ENCODE assay signal across 8 mouse cellular contexts in the genomic region with DNA sequence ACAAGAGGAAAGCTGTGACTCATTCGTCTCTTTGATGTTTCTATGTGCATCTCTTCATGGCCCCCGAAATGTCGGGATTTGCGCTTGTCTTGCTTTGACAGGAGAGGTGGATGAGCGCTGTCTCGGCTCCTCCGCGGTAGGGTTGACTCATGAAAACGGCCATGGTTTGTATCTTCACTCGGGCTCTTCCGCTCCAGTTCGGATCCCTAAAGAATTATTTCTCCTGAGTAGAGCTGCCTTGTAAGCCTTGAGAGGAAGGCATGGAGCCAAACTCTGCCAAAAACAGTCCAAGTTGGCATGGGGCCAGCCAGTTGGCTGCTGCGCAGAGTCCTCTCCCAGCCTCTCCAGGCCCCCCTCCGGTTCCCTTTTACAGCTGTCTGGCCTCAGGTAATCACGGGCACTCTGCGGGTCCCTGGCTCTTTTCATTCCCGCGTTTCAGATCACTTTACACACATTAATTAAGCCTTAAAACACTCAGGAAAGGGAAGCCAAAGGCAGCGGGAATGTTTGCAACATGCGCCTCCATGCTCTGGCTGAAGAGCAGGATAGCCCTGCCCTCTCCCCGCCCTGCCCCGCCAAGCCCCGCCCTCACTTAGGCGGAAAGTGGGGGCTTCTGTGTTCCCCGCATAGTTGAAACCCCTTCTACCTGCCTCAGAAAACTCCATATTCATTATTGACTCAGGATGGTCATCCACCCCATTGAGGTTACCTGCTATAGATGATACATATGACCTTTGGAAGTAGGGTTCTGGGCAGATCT. TPM values are rescaled to one million over a fixed set of nuclear protein-coding genes. Genes with fewer than 3 reads are reported as not detected.
DNase-seq lines count a peak whose midpoint lies in the region; ATAC-seq lines count a peak whose summit lies in the region.
"Had no signal": no experiment of that assay in that cellular context is flagged by ENCODE, and none has a peak within 500 bp of the region (broad histone marks: within the 10 kb centered on the region; RNA-seq: fewer than 3 reads in every experiment).

No protein-coding gene starts in this region.

- H3K9me3 ChIP-seq in hindbrain, embryonic 15.5 days: no peaks in the 10 kb centered on the region
- no peaks in the 10 kb centered on the region for H3K9me3 ChIP-seq in liver, embryonic 12.5 days (replicated peaks)

- 62% methylated on average over 25 of the region's 25 CpGs for WGBS in hindbrain, embryonic 15.5 days
- 71% methylated on average over 25 of the region's 25 CpGs for WGBS in liver, embryonic 12.5 days (ENCODE audit: insufficient replicate concordance)

- no peaks in the 10 kb centered on the region for H3K36me3 ChIP-seq in hindbrain, embryonic 15.5 days
- H3K36me3 ChIP-seq in liver, embryonic 12.5 days: no peaks in the 10 kb centered on the region

- peak overlapping the region; percentile 5; the same call in 1 of the 2 replicates for H3K4me3 ChIP-seq in hindbrain, embryonic 15.5 days
- H3K4me3 ChIP-seq in liver, embryonic 12.5 days: no peak overlapping the region

- ATAC-seq in hindbrain, embryonic 15.5 days (ENCODE audit: low FRiP score, low read depth): peak; percentile 72
- no peak for ATAC-seq in liver, embryonic 12.5 days

- H3K27ac ChIP-seq in hindbrain, embryonic 15.5 days (replicated peaks): no peak overlapping the region
- H3K27ac ChIP-seq in liver, embryonic 12.5 days: no peak overlapping the region
- H3K27ac ChIP-seq: macrophage had no signal

- H3K27me3 ChIP-seq in hindbrain, embryonic 15.5 days: no peaks in the 10 kb centered on the region
- 0 out of 2 replicates have a peak, but pooled peaks cover 4% of the 10 kb centered on the region for H3K27me3 ChIP-seq in liver, embryonic 12.5 days (replicated peaks)

- DNase-seq in adrenal gland, adult 18-20 months (ENCODE audit: low spot score in 2 of 2): peak; percentile 39 to 64
- DNase-seq in adrenal gland, postnatal 4 days (ENCODE audit: low spot score in 2 of 2): peak; percentile 43 to 46
- peak; percentile 53 to 61 for DNase-seq in frontal cortex, postnatal 25 days (ENCODE audit: low spot score in 2 of 2)
- DNase-seq in left cerebral cortex, postnatal 36 days (ENCODE audit: low spot score in 2 of 2): peak; percentile 39 to 64
- peak; percentile 84 to 85 for DNase-seq in right cerebral cortex, postnatal 10 days (ENCODE audit: low spot score in 2 of 2)

- no peak overlapping the region for H3K9ac ChIP-seq in hindbrain, embryonic 15.5 days
- H3K9ac ChIP-seq in liver, embryonic 12.5 days: no peak overlapping the region

- H3K4me2 ChIP-seq in hindbrain, embryonic 15.5 days: peak overlapping the region; percentile 39
- no peak overlapping the region for H3K4me2 ChIP-seq in liver, embryonic 12.5 days

- peaks cover 9% of the 10 kb centered on the region for H3K4me1 ChIP-seq in hindbrain, embryonic 15.5 days (replicated peaks)
- peaks cover 8% of the 10 kb centered on the region; the same call in 1 of the 2 replicates for H3K4me1 ChIP-seq in liver, embryonic 12.5 days

- intact Hi-C loops in left cerebral cortex, postnatal 36 days (cut with DNase I): no loop called here

RNA-seq across cellular contexts. Expression of a gene that starts 7.0 kb away (rescaled TPM):
- total RNA-seq in adrenal gland, adult 18-20 months (2021): 10 to 100 TPM; 41.4 to 49.2 TPM
- total RNA-seq in adrenal gland, postnatal 4 days (2021): 10 to 100 TPM; 95.0 to 97.1 TPM
- polyA plus RNA-seq in hindbrain, embryonic 15.5 days (2015; fragmentation: Nextera tagmentation; extraction: Ambion mirVana): 78.1 and 78.4 TPM in 2 replicates
- 10 to 100 TPM; 49.9 to 51.2 TPM for total RNA-seq in left cerebral cortex, postnatal 36 days (2021)
- 25.8 and 26.5 TPM in 2 replicates for polyA plus RNA-seq in liver, embryonic 12.5 days (2016; fragmentation: Nextera tagmentation; extraction: Ambion mirVana)
